Mouse (Mus musculus): ENCODE data around the gene H1foo. TPM values are rescaled to one million over a fixed set of nuclear protein-coding genes. Genes with fewer than 3 reads are reported as not detected.

The H1foo gene
- polyA plus RNA-seq, 1 experiment from 2014 or later: not detected

GRCm38 (mm10) chr6:115906871-115907270 lies 37.9 kb upstream of the H1foo start:
- no peaks in the 10 kb centered on the region for H3K9me3 ChIP-seq (replicated peaks; ENCODE audit: control insufficient read depth, low read length)
- no peak for ATAC-seq (replicated peaks; ENCODE audit: extremely low read depth, insufficient read depth, low FRiP score)
- no peak overlapping the region for H3K9ac ChIP-seq (ENCODE audit: low read length)
- no peaks in the 10 kb centered on the region for H3K27me3 ChIP-seq (ENCODE audit: control insufficient read depth, insufficient read depth, low read length)
- H3K36me3 ChIP-seq (ENCODE audit: control insufficient read depth, insufficient read depth): peaks cover 13% of the 10 kb centered on the region
- no peak overlapping the region for H3K4me3 ChIP-seq (ENCODE audit: low read length)
- H3K4me1 ChIP-seq (ENCODE audit: control insufficient read depth, insufficient read depth, low read length): peaks cover 38% of the 10 kb centered on the region
- H3K27ac ChIP-seq (ENCODE audit: low read length): 0 out of 2 replicates have a peak overlapping the region, but pooled peaks have one; percentile 16
- H3K4me2 ChIP-seq (ENCODE audit: low read depth, low read length): no peak overlapping the region
- WGBS: 66% methylated on average over 2 of the region's 2 CpGs

DNA sequence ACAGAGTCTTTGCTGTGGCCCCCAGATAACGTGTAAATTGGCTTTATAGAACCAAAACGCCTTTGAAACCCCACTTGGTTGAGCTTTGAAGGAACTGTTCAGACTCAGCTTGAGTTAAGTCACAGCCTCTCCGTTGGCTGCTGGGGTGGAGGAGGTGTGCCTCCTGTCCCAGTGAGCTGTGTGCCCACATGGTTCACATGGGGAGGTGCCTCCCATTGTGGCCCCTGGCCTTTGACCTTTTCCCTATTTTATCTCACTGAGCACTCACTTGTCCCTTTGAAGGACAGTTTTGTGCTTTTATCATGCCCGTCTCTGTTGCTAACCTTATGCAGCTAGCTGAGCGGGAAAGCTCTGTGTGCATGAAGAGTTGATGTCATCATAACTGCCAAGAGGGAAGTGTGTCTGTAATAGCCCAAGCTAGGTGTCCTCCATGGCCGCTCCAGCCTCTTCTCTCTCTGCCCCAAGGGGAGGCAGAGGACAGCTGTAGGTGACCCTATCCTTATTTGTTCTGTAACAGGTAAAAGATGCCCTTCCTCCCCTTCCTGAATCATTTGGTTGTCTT lies 36.2 kb upstream of the H1foo start:
- no peak overlapping the region for H3K4me3 ChIP-seq (ENCODE audit: low read length)
- no peaks in the 10 kb centered on the region for H3K9me3 ChIP-seq (replicated peaks; ENCODE audit: control insufficient read depth, low read length)
- no peak overlapping the region for H3K9ac ChIP-seq (ENCODE audit: low read length)
- ATAC-seq (replicated peaks; ENCODE audit: extremely low read depth, insufficient read depth, low FRiP score): no peak
- 28% methylated on average over 6 of the region's 6 CpGs for WGBS
- no peak overlapping the region for H3K4me2 ChIP-seq (ENCODE audit: low read depth, low read length)
- no peaks in the 10 kb centered on the region for H3K27me3 ChIP-seq (ENCODE audit: control insufficient read depth, insufficient read depth, low read length)
- peaks cover 44% of the 10 kb centered on the region for H3K4me1 ChIP-seq (ENCODE audit: control insufficient read depth, insufficient read depth, low read length)
- H3K27ac ChIP-seq (ENCODE audit: low read length): no peak overlapping the region; the same call in 1 of the 2 replicates
- peaks cover 10% of the 10 kb centered on the region for H3K36me3 ChIP-seq (ENCODE audit: control insufficient read depth, insufficient read depth)

DNA sequence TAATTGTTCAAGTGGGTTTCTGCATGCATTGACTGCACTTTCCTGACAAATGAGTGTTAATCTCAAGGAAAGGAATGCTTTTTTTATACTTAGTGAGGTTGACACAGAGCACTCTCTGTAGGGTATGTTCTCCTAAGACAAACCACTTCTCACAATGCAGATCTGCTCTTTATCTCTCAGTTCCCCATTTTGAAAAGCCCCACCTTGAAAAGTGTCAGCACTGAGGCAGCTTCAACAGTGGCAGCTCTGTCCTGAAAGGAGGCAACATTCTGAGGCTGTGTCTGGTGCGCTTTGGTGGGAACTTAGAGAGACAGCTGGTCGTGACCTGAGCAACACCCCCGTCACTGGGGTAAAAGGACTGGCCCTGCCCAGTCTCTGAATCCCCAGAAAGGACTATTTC lies 35.7 kb upstream of the H1foo start:
- H3K4me1 ChIP-seq (ENCODE audit: control insufficient read depth, insufficient read depth, low read length): peaks cover 44% of the 10 kb centered on the region

DNA sequence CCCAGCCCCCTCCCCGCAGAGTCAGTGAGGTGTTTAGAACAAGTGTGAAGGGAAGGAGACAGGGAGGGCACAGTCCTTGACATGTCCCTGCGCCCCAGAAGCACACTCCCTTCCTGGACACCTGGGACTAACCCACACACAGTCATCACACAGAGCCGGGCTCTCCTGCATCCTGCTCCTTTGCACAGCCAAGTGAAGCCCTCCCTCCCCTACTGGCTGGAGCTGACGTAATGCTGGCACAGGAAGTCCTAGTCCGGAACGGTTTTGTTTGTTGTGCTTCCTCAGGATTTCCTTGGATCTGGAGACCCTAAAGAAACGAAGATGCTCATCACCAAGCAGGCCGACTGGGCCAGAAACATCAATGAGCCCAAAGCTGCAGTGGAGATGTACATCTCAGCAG lies 34.8 kb upstream of the H1foo start:
- no peaks in the 10 kb centered on the region for H3K27me3 ChIP-seq (ENCODE audit: control insufficient read depth, insufficient read depth, low read length)
- H3K9me3 ChIP-seq (replicated peaks; ENCODE audit: control insufficient read depth, low read length): no peaks in the 10 kb centered on the region
- H3K4me3 ChIP-seq (ENCODE audit: low read length): no peak overlapping the region
- no peak overlapping the region for H3K4me2 ChIP-seq (ENCODE audit: low read depth, low read length)
- peaks cover 10% of the 10 kb centered on the region for H3K36me3 ChIP-seq (ENCODE audit: control insufficient read depth, insufficient read depth)
- 45% methylated on average over 8 of the region's 8 CpGs for WGBS
- peaks cover 51% of the 10 kb centered on the region for H3K4me1 ChIP-seq (ENCODE audit: control insufficient read depth, insufficient read depth, low read length)
- no peak overlapping the region for H3K9ac ChIP-seq (ENCODE audit: low read length)
- peak; percentile 79 for ATAC-seq (replicated peaks; ENCODE audit: extremely low read depth, insufficient read depth, low FRiP score)
- H3K27ac ChIP-seq (ENCODE audit: low read length): peak overlapping the region; percentile 68

More for the DNA sequence above, 35.7 kb upstream of the H1foo start:
- Histone ChIP-seq H3K27ac (ENCODE audit: low read length) (peak overlapping the region; percentile 54), H3K9ac (ENCODE audit: low read length) (no peak overlapping the region), H3K4me3 (ENCODE audit: low read length) (no peak overlapping the region), H3K27me3 (ENCODE audit: control insufficient read depth, insufficient read depth, low read length) (no peaks in the 10 kb centered on the region), H3K4me2 (ENCODE audit: low read depth, low read length) (no peak overlapping the region), H3K36me3 (ENCODE audit: control insufficient read depth, insufficient read depth) (peaks cover 10% of the 10 kb centered on the region), H3K9me3 (replicated peaks; ENCODE audit: control insufficient read depth, low read length) (no peaks in the 10 kb centered on the region)
- ATAC-seq (replicated peaks; ENCODE audit: extremely low read depth, insufficient read depth, low FRiP score): no peak
- WGBS: 81% methylated on average over 3 of the region's 3 CpGs

GRCm38 (mm10) chr6:115911763-115912162 lies 33.0 kb upstream of the H1foo start:
- Histone ChIP-seq H3K4me3 (ENCODE audit: low read length) (no peak overlapping the region), H3K27me3 (ENCODE audit: control insufficient read depth, insufficient read depth, low read length) (no peaks in the 10 kb centered on the region), H3K9ac (ENCODE audit: low read length) (no peak overlapping the region), H3K9me3 (replicated peaks; ENCODE audit: control insufficient read depth, low read length) (no peaks in the 10 kb centered on the region), H3K27ac (ENCODE audit: low read length) (peak overlapping the region; percentile 21), H3K4me2 (ENCODE audit: low read depth, low read length) (no peak overlapping the region), H3K4me1 (ENCODE audit: control insufficient read depth, insufficient read depth, low read length) (peaks cover 65% of the 10 kb centered on the region), H3K36me3 (ENCODE audit: control insufficient read depth, insufficient read depth) (peaks cover 7% of the 10 kb centered on the region; the same call in 1 of the 2 replicates)
- 66% methylated on average over 6 of the region's 6 CpGs for WGBS
- ATAC-seq (replicated peaks; ENCODE audit: extremely low read depth, insufficient read depth, low FRiP score): no peak

GRCm38 (mm10) chr6:115913482-115913881 lies 31.3 kb upstream of the H1foo start:
- no peaks in the 10 kb centered on the region for H3K27me3 ChIP-seq (ENCODE audit: control insufficient read depth, insufficient read depth, low read length)
- no peaks in the 10 kb centered on the region for H3K9me3 ChIP-seq (replicated peaks; ENCODE audit: control insufficient read depth, low read length)
- WGBS: 87% methylated on average over 10 of the region's 10 CpGs
- peaks cover 61% of the 10 kb centered on the region for H3K4me1 ChIP-seq (ENCODE audit: control insufficient read depth, insufficient read depth, low read length)
- no peak overlapping the region for H3K4me3 ChIP-seq (ENCODE audit: low read length)
- no peak for ATAC-seq (replicated peaks; ENCODE audit: extremely low read depth, insufficient read depth, low FRiP score)
- no peaks in the 10 kb centered on the region for H3K36me3 ChIP-seq (ENCODE audit: control insufficient read depth, insufficient read depth)
- no peak overlapping the region for H3K4me2 ChIP-seq (ENCODE audit: low read depth, low read length)
- no peak overlapping the region for H3K9ac ChIP-seq (ENCODE audit: low read length)
- no peak overlapping the region for H3K27ac ChIP-seq (ENCODE audit: low read length)

DNA sequence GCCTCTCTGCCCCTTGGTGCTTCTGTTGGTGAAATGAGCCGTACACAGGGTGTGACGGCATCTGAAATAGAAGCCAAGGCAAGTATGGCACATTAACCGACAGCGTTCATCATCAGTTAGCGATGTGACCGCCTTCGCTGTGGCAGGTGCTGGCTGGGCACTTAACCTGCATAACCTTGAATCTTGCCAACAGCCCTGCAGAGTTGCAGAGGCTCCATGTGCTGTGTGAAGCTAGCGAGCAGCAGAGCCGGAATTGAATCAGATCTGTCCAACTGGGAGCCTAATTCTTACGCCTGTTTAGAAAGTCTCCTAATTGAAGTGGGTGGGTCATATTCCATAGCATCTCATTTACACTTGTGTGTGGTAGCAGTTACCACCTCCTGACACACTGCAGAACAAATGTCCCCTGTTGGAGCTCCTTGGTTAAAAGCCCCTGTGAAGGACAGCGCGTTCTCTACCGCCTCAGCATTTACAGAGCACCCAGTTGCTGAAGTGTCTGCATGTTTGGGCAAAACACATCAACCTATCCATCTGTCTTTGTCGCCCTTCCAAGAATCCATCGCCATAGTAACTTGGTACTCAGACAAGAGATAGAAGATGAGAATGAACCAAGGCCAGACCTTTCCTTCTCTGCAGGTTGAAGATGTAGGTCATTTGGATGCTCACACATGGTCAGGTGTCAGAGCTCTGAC lies 30.1 kb upstream of the H1foo start:
- Histone ChIP-seq H3K9ac (ENCODE audit: low read length) (no peak overlapping the region), H3K36me3 (ENCODE audit: control insufficient read depth, insufficient read depth) (no peaks in the 10 kb centered on the region), H3K27ac (ENCODE audit: low read length) (peak overlapping the region; percentile 87), H3K4me2 (ENCODE audit: low read depth, low read length) (no peak overlapping the region), H3K9me3 (replicated peaks; ENCODE audit: control insufficient read depth, low read length) (no peaks in the 10 kb centered on the region), H3K27me3 (ENCODE audit: control insufficient read depth, insufficient read depth, low read length) (no peaks in the 10 kb centered on the region), H3K4me1 (ENCODE audit: control insufficient read depth, insufficient read depth, low read length) (peaks cover 53% of the 10 kb centered on the region), H3K4me3 (ENCODE audit: low read length) (no peak overlapping the region)
- ATAC-seq (replicated peaks; ENCODE audit: extremely low read depth, insufficient read depth, low FRiP score): no peak
- 75% methylated on average over 15 of the region's 15 CpGs for WGBS

DNA sequence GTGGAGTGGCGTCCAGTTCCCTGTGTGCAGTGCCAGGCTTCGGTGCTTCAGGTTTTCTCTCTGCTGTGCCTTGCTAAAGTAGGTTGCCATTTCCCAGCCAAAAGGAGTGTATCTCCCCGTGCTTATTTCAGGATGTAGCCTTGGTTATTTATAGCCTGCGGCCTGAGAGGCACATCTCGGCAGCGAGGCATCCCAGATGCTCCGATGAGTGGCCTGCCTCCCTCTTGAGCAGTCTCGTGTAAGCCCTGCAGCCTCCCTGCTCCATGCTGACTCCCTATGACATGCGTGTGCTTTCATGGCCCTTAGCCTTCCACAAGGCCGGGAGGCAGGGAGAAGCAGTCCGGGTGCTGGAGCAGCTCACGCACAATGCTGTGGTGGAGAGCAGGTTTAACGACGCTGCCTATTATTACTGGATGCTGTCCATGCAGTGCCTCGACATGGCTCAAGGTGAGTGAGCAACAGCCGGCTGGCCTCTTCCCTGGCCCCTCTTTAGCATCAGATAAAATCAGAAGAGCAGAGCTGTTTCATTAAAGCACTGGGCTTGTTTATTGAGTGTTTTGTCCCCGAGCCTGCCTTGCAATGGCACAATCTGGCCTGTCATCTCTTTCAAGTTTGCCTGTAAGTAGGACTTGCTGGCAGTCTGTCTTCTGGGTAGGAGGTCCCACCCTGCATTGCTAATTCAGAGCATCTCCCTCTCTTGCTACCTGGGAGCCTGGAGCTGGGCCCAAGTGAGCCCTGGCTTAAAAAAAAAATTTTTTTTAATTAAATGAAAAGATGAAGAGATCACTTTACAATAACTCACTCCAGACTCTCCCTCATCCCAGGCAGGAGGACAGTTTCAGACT lies 28.9 kb upstream of the H1foo start:
- Histone ChIP-seq H3K4me1 (ENCODE audit: control insufficient read depth, insufficient read depth, low read length) (peaks cover 52% of the 10 kb centered on the region), H3K9me3 (replicated peaks; ENCODE audit: control insufficient read depth, low read length) (no peaks in the 10 kb centered on the region), H3K9ac (ENCODE audit: low read length) (peak overlapping the region; percentile 52), H3K4me2 (ENCODE audit: low read depth, low read length) (peak overlapping the region; percentile 39), H3K27me3 (ENCODE audit: control insufficient read depth, insufficient read depth, low read length) (no peaks in the 10 kb centered on the region), H3K4me3 (ENCODE audit: low read length) (no peak overlapping the region), H3K36me3 (ENCODE audit: control insufficient read depth, insufficient read depth) (no peaks in the 10 kb centered on the region), H3K27ac (ENCODE audit: low read length) (peak overlapping the region; percentile 87)
- WGBS: 23% methylated on average over 17 of the region's 17 CpGs
- ATAC-seq (replicated peaks; ENCODE audit: extremely low read depth, insufficient read depth, low FRiP score): peak; percentile 49

- WGBS: 54% methylated on average over 5 of the region's 5 CpGs
- Histone ChIP-seq H3K4me2 (ENCODE audit: low read depth, low read length) (no peak overlapping the region), H3K4me1 (ENCODE audit: control insufficient read depth, insufficient read depth, low read length) (peaks cover 44% of the 10 kb centered on the region), H3K27ac (ENCODE audit: low read length) (no peak overlapping the region), H3K27me3 (ENCODE audit: control insufficient read depth, insufficient read depth, low read length) (no peaks in the 10 kb centered on the region), H3K4me3 (ENCODE audit: low read length) (no peak overlapping the region), H3K36me3 (ENCODE audit: control insufficient read depth, insufficient read depth) (no peaks in the 10 kb centered on the region), H3K9me3 (replicated peaks; ENCODE audit: control insufficient read depth, low read length) (no peaks in the 10 kb centered on the region), H3K9ac (ENCODE audit: low read length) (no peak overlapping the region)
- ATAC-seq (replicated peaks; ENCODE audit: extremely low read depth, insufficient read depth, low FRiP score): 0 out of 2 replicates have a peak, but pooled peaks have one; percentile 7
Measured at GRCm38 (mm10) chr6:115916611-115917010, 28.1 kb upstream of the H1foo start.
